Mouse (Mus musculus): ENCODE results near the gene Fgf10. TPM values are rescaled to one million over a fixed set of nuclear protein-coding genes. Genes with fewer than 3 reads are reported as not detected.

Gene Fgf10
- polyA plus RNA-seq (2012; rRNA removed), result 0.11 and 0.34 TPM in 2 replicates

GRCm38 (mm10) chr13:118669491-118669890 lies at the start of gene Fgf10:
Gene Fgf10, plus strand, starts transcription at chr13:118669791.
- H3K4me3 ChIP-seq (ENCODE audit: low read depth, low read length), result no peak within 1 kb of the TSS
- no peak within 1 kb of the TSS for H3K27ac ChIP-seq (ENCODE audit: insufficient read depth, low read depth, low read length)
- 89% methylated on average over 7 of the region's 7 CpGs for WGBS
- TF ChIP-seq POLR2A (IDR thresholded peaks at IDR 0.05; ENCODE audit: low read depth, low read length) (no peak), CTCF (IDR thresholded peaks at IDR 0.05; ENCODE audit: extremely low read depth, insufficient read length, insufficient replicate concordance, low read depth, low read length) (no peak)
- no peaks in the 10 kb centered on the region for H3K4me1 ChIP-seq (ENCODE audit: control insufficient read depth, insufficient read depth, insufficient read length, low read length)
- H3K36me3 ChIP-seq (ENCODE audit: control insufficient read depth, insufficient read depth, low read length), result no peaks in the 10 kb centered on the region
- no peaks in the 10 kb centered on the region for H3K27me3 ChIP-seq (ENCODE audit: control insufficient read depth, insufficient read depth, low read length)

GRCm38 (mm10) chr13:118629661-118630428 lies 39.7 kb upstream of the Fgf10 start:
- no peaks in the 10 kb centered on the region for H3K27me3 ChIP-seq (ENCODE audit: control insufficient read depth, insufficient read depth, low read length)

GRCm38 (mm10) chr13:118631500-118631899 lies 38.1 kb upstream of the Fgf10 start:
- no peaks in the 10 kb centered on the region for H3K27me3 ChIP-seq (ENCODE audit: control insufficient read depth, insufficient read depth, low read length)
- no peak overlapping the region for H3K27ac ChIP-seq (ENCODE audit: insufficient read depth, low read depth, low read length)
- TF ChIP-seq POLR2A (IDR thresholded peaks at IDR 0.05; ENCODE audit: low read depth, low read length) (no peak), CTCF (IDR thresholded peaks at IDR 0.05; ENCODE audit: extremely low read depth, insufficient read length, insufficient replicate concordance, low read depth, low read length) (no peak)
- WGBS, result 91% methylated on average over 2 of the region's 2 CpGs
- H3K4me3 ChIP-seq (ENCODE audit: low read depth, low read length), result no peak overlapping the region
- H3K4me1 ChIP-seq (ENCODE audit: control insufficient read depth, insufficient read depth, insufficient read length, low read length), result no peaks in the 10 kb centered on the region
- no peaks in the 10 kb centered on the region for H3K36me3 ChIP-seq (ENCODE audit: control insufficient read depth, insufficient read depth, low read length)

More at GRCm38 (mm10) chr13:118629661-118630428, 39.7 kb upstream of the Fgf10 start:
- H3K4me1 ChIP-seq (ENCODE audit: control insufficient read depth, insufficient read depth, insufficient read length, low read length), result no peaks in the 10 kb centered on the region
- no peak overlapping the region for H3K4me3 ChIP-seq (ENCODE audit: low read depth, low read length)
- WGBS, result 45% methylated on average over 3 of the region's 3 CpGs
- no peaks in the 10 kb centered on the region for H3K36me3 ChIP-seq (ENCODE audit: control insufficient read depth, insufficient read depth, low read length)
- H3K27ac ChIP-seq (ENCODE audit: insufficient read depth, low read depth, low read length), result no peak overlapping the region
- no peak for TF ChIP-seq CTCF (IDR thresholded peaks at IDR 0.05; ENCODE audit: extremely low read depth, insufficient read length, insufficient replicate concordance, low read depth, low read length)
- TF ChIP-seq POLR2A (IDR thresholded peaks at IDR 0.05; ENCODE audit: low read depth, low read length), result no peak

- 93% methylated on average over 5 of the region's 5 CpGs for whole genome bisulfite sequencing
- no peaks in the 10 kb centered on the region for H3K36me3 ChIP-seq (ENCODE audit: control insufficient read depth, insufficient read depth, low read length)
- no peaks in the 10 kb centered on the region for H3K4me1 ChIP-seq (ENCODE audit: control insufficient read depth, insufficient read depth, insufficient read length, low read length)
- H3K27ac ChIP-seq (ENCODE audit: insufficient read depth, low read depth, low read length), result no peak overlapping the region
- no peaks in the 10 kb centered on the region for H3K27me3 ChIP-seq (ENCODE audit: control insufficient read depth, insufficient read depth, low read length)
- TF ChIP-seq CTCF (IDR thresholded peaks at IDR 0.05; ENCODE audit: extremely low read depth, insufficient read length, insufficient replicate concordance, low read depth, low read length), result no peak
- no peak for TF ChIP-seq POLR2A (IDR thresholded peaks at IDR 0.05; ENCODE audit: low read depth, low read length)
- H3K4me3 ChIP-seq (ENCODE audit: low read depth, low read length), result no peak overlapping the region
Observed at GRCm38 (mm10) chr13:118636047-118636446, 33.5 kb upstream of the Fgf10 start.

GRCm38 (mm10) chr13:118642585-118642984 lies 27.0 kb upstream of the Fgf10 start:
- H3K4me3 ChIP-seq (ENCODE audit: low read depth, low read length), result no peak overlapping the region
- WGBS, result 90% methylated on average over 3 of the region's 3 CpGs

GRCm38 (mm10) chr13:118643138-118643537 lies 26.5 kb upstream of the Fgf10 start:
- Histone ChIP-seq H3K36me3 (ENCODE audit: control insufficient read depth, insufficient read depth, low read length) (no peaks in the 10 kb centered on the region), H3K4me3 (ENCODE audit: low read depth, low read length) (no peak overlapping the region), H3K27ac (ENCODE audit: insufficient read depth, low read depth, low read length) (no peak overlapping the region), H3K4me1 (ENCODE audit: control insufficient read depth, insufficient read depth, insufficient read length, low read length) (no peaks in the 10 kb centered on the region), H3K27me3 (ENCODE audit: control insufficient read depth, insufficient read depth, low read length) (no peaks in the 10 kb centered on the region)
- 74% methylated on average over 6 of the region's 6 CpGs for WGBS
- TF ChIP-seq POLR2A (IDR thresholded peaks at IDR 0.05; ENCODE audit: low read depth, low read length) (no peak), CTCF (IDR thresholded peaks at IDR 0.05; ENCODE audit: extremely low read depth, insufficient read length, insufficient replicate concordance, low read depth, low read length) (no peak)

More at GRCm38 (mm10) chr13:118642585-118642984, 27.0 kb upstream of the Fgf10 start:
- Histone ChIP-seq H3K36me3 (ENCODE audit: control insufficient read depth, insufficient read depth, low read length) (no peaks in the 10 kb centered on the region), H3K27me3 (ENCODE audit: control insufficient read depth, insufficient read depth, low read length) (no peaks in the 10 kb centered on the region), H3K4me1 (ENCODE audit: control insufficient read depth, insufficient read depth, insufficient read length, low read length) (no peaks in the 10 kb centered on the region), H3K27ac (ENCODE audit: insufficient read depth, low read depth, low read length) (no peak overlapping the region)
- TF ChIP-seq CTCF (IDR thresholded peaks at IDR 0.05; ENCODE audit: extremely low read depth, insufficient read length, insufficient replicate concordance, low read depth, low read length) (no peak), POLR2A (IDR thresholded peaks at IDR 0.05; ENCODE audit: low read depth, low read length) (no peak)

GRCm38 (mm10) chr13:118656991-118657390 lies 12.6 kb upstream of the Fgf10 start:
- no peak overlapping the region for H3K4me3 ChIP-seq (ENCODE audit: low read depth, low read length)
- no peak for TF ChIP-seq POLR2A (IDR thresholded peaks at IDR 0.05; ENCODE audit: low read depth, low read length)
- no peak for TF ChIP-seq CTCF (IDR thresholded peaks at IDR 0.05; ENCODE audit: extremely low read depth, insufficient read length, insufficient replicate concordance, low read depth, low read length)
- no peaks in the 10 kb centered on the region for H3K36me3 ChIP-seq (ENCODE audit: control insufficient read depth, insufficient read depth, low read length)
- WGBS, result 53% methylated on average over 5 of the region's 5 CpGs
- H3K4me1 ChIP-seq (ENCODE audit: control insufficient read depth, insufficient read depth, insufficient read length, low read length), result no peaks in the 10 kb centered on the region
- H3K27me3 ChIP-seq (ENCODE audit: control insufficient read depth, insufficient read depth, low read length), result no peaks in the 10 kb centered on the region
- no peak overlapping the region for H3K27ac ChIP-seq (ENCODE audit: insufficient read depth, low read depth, low read length)

Data from small intestine, adult 2 months (tissue).